Mouse (Mus musculus) liver, postnatal 0 days (tissue): ENCODE results near the gene Ncor2. TPM values are rescaled to one million over a fixed set of nuclear protein-coding genes. Genes with fewer than 3 reads are reported as not detected.

Source experiments
- ATAC-seq: fragments of 200-750 bp; cut with Nextera tagmentation; 2 replicates; pipeline ENCODE4 v1.8.0; 2017; ENCODE audit warnings: mild to moderate bottlenecking, moderate library complexity
- DNase-seq: peaks from one replicate; pipeline ENCODE4 v3.0.0-alpha.2; 2016
- H3K27ac ChIP-seq: fragments of 300-500 bp; sonication (generic); 2 replicates; pipeline ENCODE4 v1.5.1; 2014; ENCODE audit warnings: antibody characterized with exemption, moderate library complexity, mild to moderate bottlenecking, low read depth
- H3K27me3 ChIP-seq: fragments of 300-500 bp; sonication (generic); 2 replicates; pipeline ENCODE4 v1.6.1; 2014; ENCODE audit warnings: low read length, control low read depth, mixed read lengths; ENCODE audit not compliant: insufficient read depth
- H3K36me3 ChIP-seq: fragments of 300-500 bp; sonication (generic); replicated peaks from 2 replicates; pipeline ENCODE4 v1.6.1; 2014; ENCODE audit warnings: mild to moderate bottlenecking, control low read depth, low read length, moderate library complexity, mixed read lengths; ENCODE audit not compliant: insufficient read depth
- H3K4me1 ChIP-seq: fragments of 300-500 bp; sonication (generic); 2 replicates; pipeline ENCODE4 v1.6.1; 2014; ENCODE audit warnings: antibody characterized with exemption, mild to moderate bottlenecking, control low read depth; ENCODE audit not compliant: insufficient read depth
- H3K4me2 ChIP-seq: fragments of 300-500 bp; sonication (generic); 2 replicates; pipeline ENCODE4 v1.6.1; 2014; ENCODE audit warnings: low read depth, mild to moderate bottlenecking, low read length, moderate library complexity, mixed read lengths
- H3K4me3 ChIP-seq: fragments of 300-500 bp; sonication (generic); 2 replicates; pipeline ENCODE4 v1.5.1; 2014; ENCODE audit warnings: low read depth, low read length
- H3K9ac ChIP-seq: fragments of 300-500 bp; sonication (generic); replicated peaks from 2 replicates; pipeline ENCODE4 v1.6.1; 2014; ENCODE audit warnings: mild to moderate bottlenecking, moderate library complexity
- H3K9me3 ChIP-seq: fragments of 300-500 bp; sonication (generic); 2 replicates; pipeline ENCODE4 v1.6.1; 2016; ENCODE audit warnings: mild to moderate bottlenecking, control low read depth, low read length, mixed read lengths
- CTCF ChIP-seq: sonication (generic); IDR thresholded peaks from 2 replicates; pipeline ENCODE4 v1.5.1; 2016; ENCODE audit warnings: antibody characterized with exemption, low read depth
- EP300 ChIP-seq: IDR thresholded peaks from 2 replicates; pipeline ENCODE4 v1.6.1; 2016; ENCODE audit warnings: antibody characterized with exemption, low read depth, mild to moderate bottlenecking
- WGBS: fragments of 180-500 bp; shearing (Covaris S2); extraction: QIAGEN DNeasy Blood & Tissue Kit; methylation state at CpG from one replicate; pipeline ENCODE4 v1.1.7; 2014; ENCODE audit not compliant: insufficient replicate concordance; 5-methylcytosine and 5-hydroxymethylcytosine counted together
- polyA plus RNA-seq: library from polyadenylated mRNA; unstranded; fragments of >200 nt; fragmentation: Nextera tagmentation; extraction: Ambion mirVana; gene quantifications from 2 replicates; pipeline ENCODE4 v1.2.1, GENCODE M21; 2015

Gene Ncor2
- polyA plus RNA-seq, 1 experiment from 2014 or later = 3.1 TPM

GRCm38 (mm10) chr5:125000756-125001250, 178.2 kb downstream of the Ncor2 start:
- ATAC-seq = no peak
- no peak for DNase-seq
- TF ChIP-seq CTCF = no peak
- TF ChIP-seq EP300 = no peak
- Histone ChIP-seq H3K9ac (no peak overlapping the region), H3K4me3 (no peak overlapping the region), H3K36me3 (no peaks in the 10 kb centered on the region), H3K9me3 (no peaks in the 10 kb centered on the region), H3K4me1 (no peaks in the 10 kb centered on the region), H3K4me2 (no peak overlapping the region), H3K27ac (no peak overlapping the region), H3K27me3 (peaks cover 25% of the 10 kb centered on the region)
- WGBS = 66% methylated on average over 10 of the region's 10 CpGs

GRCm38 (mm10) chr5:124997913-124998312, 181.1 kb downstream of the Ncor2 start:
- WGBS = 84% methylated on average over 4 of the region's 4 CpGs

GRCm38 (mm10) chr5:124996816-124997215, 182.2 kb downstream of the Ncor2 start:
- ATAC-seq (no peak), DNase-seq (no peak)
- no peaks in the 10 kb centered on the region for H3K9me3 ChIP-seq
- H3K27me3 ChIP-seq = no peaks in the 10 kb centered on the region
- TF ChIP-seq CTCF (no peak), EP300 (no peak)
- no peak overlapping the region for H3K4me3 ChIP-seq
- H3K4me1 ChIP-seq = no peaks in the 10 kb centered on the region; the same call in 1 of the 2 replicates
- H3K9ac ChIP-seq = no peak overlapping the region
- H3K4me2 ChIP-seq = no peak overlapping the region
- no peak overlapping the region for H3K27ac ChIP-seq
- H3K36me3 ChIP-seq = no peaks in the 10 kb centered on the region
- 42% methylated on average over 6 of the region's 6 CpGs for WGBS

More at GRCm38 (mm10) chr5:124997913-124998312, 181.1 kb downstream of the Ncor2 start:
- no peak for ATAC-seq
- H3K4me1 ChIP-seq = no peaks in the 10 kb centered on the region
- DNase-seq = no peak
- no peaks in the 10 kb centered on the region for H3K9me3 ChIP-seq
- H3K4me3 ChIP-seq = no peak overlapping the region
- no peaks in the 10 kb centered on the region for H3K36me3 ChIP-seq
- no peak overlapping the region for H3K4me2 ChIP-seq
- no peak overlapping the region for H3K9ac ChIP-seq
- no peak overlapping the region for H3K27ac ChIP-seq
- TF ChIP-seq EP300 (no peak), CTCF (no peak)
- H3K27me3 ChIP-seq = peaks cover 2% of the 10 kb centered on the region; the same call in 1 of the 2 replicates

GRCm38 (mm10) chr5:124992891-124993290, 186.1 kb downstream of the Ncor2 start:
- 23% methylated on average over 11 of the region's 11 CpGs for WGBS
- ATAC-seq = peak; percentile 40; the same call in 1 of the 2 replicates
- no peak for DNase-seq
- Histone ChIP-seq H3K4me3 (no peak overlapping the region), H3K36me3 (no peaks in the 10 kb centered on the region), H3K4me1 (no peaks in the 10 kb centered on the region; the same call in 1 of the 2 replicates), H3K4me2 (no peak overlapping the region), H3K9ac (no peak overlapping the region), H3K27ac (no peak overlapping the region), H3K27me3 (no peaks in the 10 kb centered on the region), H3K9me3 (no peaks in the 10 kb centered on the region)
- TF ChIP-seq CTCF = no peak
- TF ChIP-seq EP300 = no peak

GRCm38 (mm10) chr5:124992323-124992722, 186.7 kb downstream of the Ncor2 start:
- WGBS = 73% methylated on average over 8 of the region's 8 CpGs

GRCm38 (mm10) chr5:124989724-124990123, 189.3 kb downstream of the Ncor2 start:
- H3K27ac ChIP-seq = no peak overlapping the region
- no peaks in the 10 kb centered on the region for H3K9me3 ChIP-seq
- no peaks in the 10 kb centered on the region for H3K27me3 ChIP-seq
- 76% methylated on average over 2 of the region's 2 CpGs for WGBS
- TF ChIP-seq CTCF (no peak), EP300 (no peak)
- H3K9ac ChIP-seq = no peak overlapping the region
- no peak overlapping the region for H3K4me3 ChIP-seq
- no peak for ATAC-seq
- H3K4me2 ChIP-seq = no peak overlapping the region
- no peak for DNase-seq
- H3K4me1 ChIP-seq = no peaks in the 10 kb centered on the region; the same call in 1 of the 2 replicates
- H3K36me3 ChIP-seq = no peaks in the 10 kb centered on the region

More at GRCm38 (mm10) chr5:124992323-124992722, 186.7 kb downstream of the Ncor2 start:
- H3K4me3 ChIP-seq = no peak overlapping the region
- ATAC-seq (no peak), DNase-seq (no peak)
- TF ChIP-seq CTCF = no peak
- TF ChIP-seq EP300 = no peak
- H3K36me3 ChIP-seq = no peaks in the 10 kb centered on the region
- no peaks in the 10 kb centered on the region for H3K27me3 ChIP-seq
- H3K4me2 ChIP-seq = no peak overlapping the region
- H3K27ac ChIP-seq = no peak overlapping the region
- no peaks in the 10 kb centered on the region; the same call in 1 of the 2 replicates for H3K4me1 ChIP-seq
- H3K9ac ChIP-seq = no peak overlapping the region
- no peaks in the 10 kb centered on the region for H3K9me3 ChIP-seq

- no peak for DNase-seq
- no peaks in the 10 kb centered on the region for H3K27me3 ChIP-seq
- H3K4me1 ChIP-seq = no peaks in the 10 kb centered on the region
- no peak overlapping the region for H3K9ac ChIP-seq
- no peak overlapping the region for H3K4me3 ChIP-seq
- no peak overlapping the region for H3K27ac ChIP-seq
- no peak overlapping the region for H3K4me2 ChIP-seq
- 0 out of 2 replicates have a peak, but pooled peaks cover 3% of the 10 kb centered on the region for H3K9me3 ChIP-seq
- WGBS = 74% methylated on average over 5 of the region's 5 CpGs
- ATAC-seq = no peak
- no peak for TF ChIP-seq CTCF
- TF ChIP-seq EP300 = no peak
- no peaks in the 10 kb centered on the region for H3K36me3 ChIP-seq
Measured at GRCm38 (mm10) chr5:124986656-124987055, 192.4 kb downstream of the Ncor2 start.
